8 mouse cellular contexts compared by ENCODE assay signal in the genomic region with DNA sequence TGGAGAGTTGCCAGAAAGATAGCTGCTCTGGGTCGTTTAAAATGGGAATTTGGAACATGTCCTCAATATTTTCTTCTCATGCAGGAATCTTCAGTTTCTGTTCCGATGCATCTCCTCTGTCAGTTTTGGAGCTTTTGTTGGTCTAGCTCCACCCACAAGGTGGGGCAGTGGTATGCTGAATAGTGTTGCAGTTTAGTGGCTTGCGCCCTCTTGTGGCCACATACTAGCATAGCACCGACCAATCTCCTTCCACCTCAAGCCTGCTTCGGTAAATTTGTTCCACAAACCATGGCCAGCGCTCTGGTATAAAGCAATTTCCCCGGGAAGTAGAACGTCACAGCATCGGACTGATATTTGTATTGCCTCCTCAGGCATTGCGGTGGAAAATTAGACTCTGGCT. TPM values are rescaled to one million over a fixed set of nuclear protein-coding genes. Genes with fewer than 3 reads are reported as not detected.
DNase-seq lines count a peak whose midpoint lies in the region; ATAC-seq and TF ChIP-seq lines count a peak whose summit lies in the region.

No protein-coding gene starts in this region.

- no peaks in the 10 kb centered on the region for H3K9me3 ChIP-seq in forebrain, postnatal 0 days (ENCODE audit: low read length)

- no peak overlapping the region for H3K27ac ChIP-seq in forebrain, postnatal 0 days (ENCODE audit: low read depth, low read length)

- no peaks in the 10 kb centered on the region for H3K4me1 ChIP-seq in forebrain, postnatal 0 days (ENCODE audit: insufficient read depth)
- H3K4me1 ChIP-seq in lung, adult 2 months (ENCODE audit: control insufficient read depth, insufficient read depth, low read length), result no peaks in the 10 kb centered on the region

- peak overlapping the region; percentile 4; the same call in 1 of the 2 replicates for H3K4me3 ChIP-seq in forebrain, postnatal 0 days (ENCODE audit: low read depth, low read length)
- no peak overlapping the region for H3K4me3 ChIP-seq in lung, adult 2 months (replicated peaks; ENCODE audit: extremely low read depth, low read depth, low read length)

- H3K36me3 ChIP-seq in forebrain, postnatal 0 days (ENCODE audit: insufficient read depth), result no peaks in the 10 kb centered on the region

- 7% methylated on average over 10 of the region's 10 CpGs for WGBS in forebrain, postnatal 0 days
- 1% methylated on average over 10 of the region's 10 CpGs for WGBS in lung, adult 2 months

- TF ChIP-seq CTCF in forebrain, postnatal 0 days (IDR thresholded peaks at IDR 0.05; ENCODE audit: low read depth), result peak; percentile 99
- TF ChIP-seq CTCF in lung, adult 2 months (IDR thresholded peaks at IDR 0.05; ENCODE audit: insufficient read depth, low read length), result peak; percentile 98

- intact Hi-C loops in heart, postnatal 36 days (cut with DNase I), result loop anchor here (1.0 kb wide), 1 partner anchor 213 kb away; no protein-coding TSS in a partner anchor

- peak; percentile 97 for ATAC-seq in forebrain, postnatal 0 days
- peak; percentile 99 for ATAC-seq in neutrophil, adult 5-6 weeks (ENCODE audit: extremely low read depth, insufficient number of reproducible peaks, low FRiP score, poor library complexity, severe bottlenecking)

- no peaks in the 10 kb centered on the region for H3K27me3 ChIP-seq in forebrain, postnatal 0 days (ENCODE audit: insufficient read depth, low read length)

- no peak for TF ChIP-seq POLR2A in lung, adult 2 months (IDR thresholded peaks at IDR 0.05; ENCODE audit: borderline replicate concordance, extremely low read depth, low read depth, low read length)

- peak overlapping the region; percentile 32 for H3K4me2 ChIP-seq in forebrain, postnatal 0 days (ENCODE audit: low read depth)

- H3K9ac ChIP-seq in forebrain, postnatal 0 days, result no peak overlapping the region

- DNase-seq in ES-CJ7 (ENCODE audit: low read depth, low spot score), result peak; percentile 79
- DNase-seq in cerebellum, adult 11 months, result peak; percentile 41
- DNase-seq in forebrain, postnatal 0 days, result peak; percentile 94
- peak; percentile 63 to 73 for DNase-seq in heart, postnatal 36 days
- DNase-seq in layer of hippocampus, adult 18-20 months (ENCODE audit: low spot score in 2 of 2), result peak; percentile 77 to 87
- DNase-seq in lung, adult 2 months, result peak; percentile 56
- DNase-seq in thymus, adult 18-20 months, result peak; percentile 55 to 71

RNA-seq across cellular contexts. Expression of gene Gm9049, which starts 16.5 kb away (rescaled TPM):
- 0.23 TPM in 1 of 2 replicates, not detected in the other for total RNA-seq in forebrain, postnatal 0 days (2014; rRNA removed)
- not detected in 2 replicates for polyA plus RNA-seq in forebrain, postnatal 0 days (2015; fragmentation: Nextera tagmentation; extraction: Ambion mirVana)
- total RNA-seq in heart, postnatal 36 days (2021), result not detected
- under 1 TPM in 1 of 2 experiments, not detected in 1; 0.12 TPM for total RNA-seq in layer of hippocampus, adult 18-20 months (2021)
- polyA plus RNA-seq in lung, adult 2 months (2012; rRNA removed), result not detected in 2 replicates
- not detected in 2 replicates for total RNA-seq in neutrophil, adult 5-6 weeks (2017)

RNA-seq across cellular contexts. Expression of gene Gm9048, which starts 22.0 kb away (rescaled TPM):
- 0.08 TPM in 1 of 2 replicates, not detected in the other for total RNA-seq in forebrain, postnatal 0 days (2014; rRNA removed)
- polyA plus RNA-seq in forebrain, postnatal 0 days (2015; fragmentation: Nextera tagmentation; extraction: Ambion mirVana), result not detected in 2 replicates
- total RNA-seq in heart, postnatal 36 days (2021), result not detected
- total RNA-seq in layer of hippocampus, adult 18-20 months (2021), result not detected
- polyA plus RNA-seq in lung, adult 2 months (2012; rRNA removed), result not detected in 2 replicates
- total RNA-seq in neutrophil, adult 5-6 weeks (2017), result not detected in 2 replicates

RNA-seq across cellular contexts. Expression of gene Gm9046, which starts 27.4 kb away (rescaled TPM):
- total RNA-seq in forebrain, postnatal 0 days (2014; rRNA removed), result not detected in 2 replicates
- polyA plus RNA-seq in forebrain, postnatal 0 days (2015; fragmentation: Nextera tagmentation; extraction: Ambion mirVana), result not detected in 2 replicates
- total RNA-seq in heart, postnatal 36 days (2021), result not detected
- total RNA-seq in layer of hippocampus, adult 18-20 months (2021), result not detected
- not detected in 2 replicates for polyA plus RNA-seq in lung, adult 2 months (2012; rRNA removed)
- total RNA-seq in neutrophil, adult 5-6 weeks (2017), result not detected in 2 replicates

RNA-seq across cellular contexts. Expression of gene Gm9045, which starts 32.8 kb away (rescaled TPM):
- 0.23 TPM in 1 of 2 replicates, not detected in the other for total RNA-seq in forebrain, postnatal 0 days (2014; rRNA removed)
- not detected in 2 replicates for polyA plus RNA-seq in forebrain, postnatal 0 days (2015; fragmentation: Nextera tagmentation; extraction: Ambion mirVana)
- not detected for total RNA-seq in heart, postnatal 36 days (2021)
- total RNA-seq in layer of hippocampus, adult 18-20 months (2021), result under 1 TPM in 1 of 2 experiments, not detected in 1; 0.12 TPM
- polyA plus RNA-seq in lung, adult 2 months (2012; rRNA removed), result not detected in 2 replicates
- total RNA-seq in neutrophil, adult 5-6 weeks (2017), result not detected in 2 replicates

RNA-seq across cellular contexts. Expression of gene Gm9044, which starts 38.2 kb away (rescaled TPM):
- total RNA-seq in forebrain, postnatal 0 days (2014; rRNA removed), result not detected in 2 replicates
- not detected in 2 replicates for polyA plus RNA-seq in forebrain, postnatal 0 days (2015; fragmentation: Nextera tagmentation; extraction: Ambion mirVana)
- total RNA-seq in heart, postnatal 36 days (2021), result not detected
- not detected for total RNA-seq in layer of hippocampus, adult 18-20 months (2021)
- not detected in 2 replicates for polyA plus RNA-seq in lung, adult 2 months (2012; rRNA removed)
- not detected in 2 replicates for total RNA-seq in neutrophil, adult 5-6 weeks (2017)

Comparison
In these comparisons a context has a peak if more than half of its experiments do, and no peak if none do; other contexts are left out.
1. DNase-seq: peak in every context shown above with its lines; median percentile 94 in forebrain, postnatal 0 days; 82 in layer of hippocampus, adult 18-20 months; 79 in ES-CJ7; 68 in heart, postnatal 36 days; 63 in thymus, adult 18-20 months; 56 in lung, adult 2 months; 41 in cerebellum, adult 11 months.